Mouse (Mus musculus): ENCODE measurements around the gene Zswim9. TPM values are rescaled to one million over a fixed set of nuclear protein-coding genes. Genes with fewer than 3 reads are reported as not detected.

The Zswim9 gene
- polyA plus RNA-seq, 2 experiments, result 6.9 to 14.9 TPM

DNA sequence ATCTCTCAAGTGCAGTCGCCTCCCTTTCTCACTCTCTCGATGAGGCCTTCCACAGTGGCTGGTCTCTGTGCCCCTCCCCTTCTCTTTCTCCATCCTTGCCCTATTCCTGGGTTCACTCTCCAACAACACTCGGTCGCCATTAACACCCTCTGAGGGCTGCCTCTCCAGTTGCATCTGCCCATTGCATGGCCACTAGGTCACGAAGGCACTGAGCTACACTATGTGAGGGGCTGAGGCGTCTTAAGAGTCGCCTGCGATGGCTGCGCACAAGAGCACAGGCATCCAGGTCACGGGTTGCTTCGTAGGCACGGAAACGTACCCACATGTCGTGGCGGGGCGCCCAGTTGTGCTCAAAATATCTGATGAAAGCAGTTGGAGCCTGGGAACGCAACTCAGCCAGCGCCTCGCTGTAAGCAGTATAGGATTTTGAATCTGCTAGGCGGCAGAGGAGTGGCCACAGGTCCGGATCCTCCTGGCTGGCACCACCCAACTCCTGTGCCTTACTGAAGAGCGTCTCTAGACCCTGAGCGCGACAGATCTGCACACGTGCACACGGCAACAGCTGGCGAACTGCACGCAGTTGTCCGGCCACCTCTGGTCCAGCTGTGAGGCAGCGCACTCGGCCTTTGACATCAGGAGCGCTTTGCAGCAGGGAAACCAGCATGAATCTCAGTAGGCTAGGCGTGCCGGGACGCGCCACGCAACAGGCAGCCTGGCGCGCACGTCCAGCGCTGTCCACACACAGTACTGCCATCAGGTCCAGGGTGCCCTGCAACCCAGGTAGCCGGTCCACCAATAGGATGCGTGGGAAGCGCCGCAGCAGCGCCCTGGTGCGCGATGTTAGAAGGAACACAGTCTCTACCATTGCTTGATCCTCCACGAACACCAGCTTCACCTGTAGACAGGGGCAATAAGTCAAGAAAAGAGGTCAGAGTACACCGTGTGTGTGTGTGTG, 17.5 kb downstream of the Zswim9 start:
- no peak for DNase-seq (ENCODE audit: low spot score)
- Histone ChIP-seq H3K27ac (replicated peaks; ENCODE audit: low read depth, low read length) (no peak overlapping the region), H3K4me1 (ENCODE audit: control insufficient read depth, insufficient read depth, low read length) (no peaks in the 10 kb centered on the region), H3K36me3 (ENCODE audit: control insufficient read depth, insufficient read depth, low read length) (no peaks in the 10 kb centered on the region), H3K4me3 (replicated peaks; ENCODE audit: low read length) (no peak overlapping the region), H3K27me3 (ENCODE audit: control insufficient read depth, insufficient read depth, low read length) (no peaks in the 10 kb centered on the region), H3K4me2 (replicated peaks; ENCODE audit: low read depth, low read length, severe bottlenecking) (no peak overlapping the region), H3K9me3 (ENCODE audit: control insufficient read depth, low read length) (no peaks in the 10 kb centered on the region), H3K9ac (ENCODE audit: low read depth, low read length, severe bottlenecking) (no peak overlapping the region)
- no peak for ATAC-seq (ENCODE audit: low FRiP score, low read depth)
- TF ChIP-seq POLR2A (IDR thresholded peaks at IDR 0.05; ENCODE audit: borderline replicate concordance, extremely low read depth, insufficient read depth, insufficient read length), result no peak
- WGBS, result 53% methylated on average over 50 of the region's 50 CpGs

DNA sequence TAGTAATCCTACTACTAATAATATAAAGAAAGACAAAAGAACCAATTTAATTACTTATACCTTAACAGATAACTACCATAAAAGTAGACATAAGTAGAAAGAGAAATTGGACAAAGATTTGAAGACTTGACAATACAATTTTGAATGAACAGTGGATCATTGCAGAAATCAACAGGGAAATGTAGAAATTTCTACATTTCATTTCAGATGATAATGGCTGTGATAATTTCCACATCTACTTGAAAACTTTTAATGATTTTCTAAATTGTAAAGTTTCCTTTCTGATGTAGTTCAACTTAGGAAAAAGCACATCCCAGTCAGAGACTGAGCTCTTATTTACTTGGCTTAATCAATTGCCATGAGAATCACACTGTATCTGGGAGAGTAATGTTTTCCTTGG, 65.8 kb downstream of the Zswim9 start, which contains the start of gene Vmn1r89:
Vmn1r89 (plus strand) TSS at position 301 of the 400 bp plus-strand sequence.
- Histone ChIP-seq H3K9ac (ENCODE audit: low read depth, low read length, severe bottlenecking) (no peak within 1 kb of the TSS), H3K4me3 (replicated peaks; ENCODE audit: low read length) (no peak within 1 kb of the TSS), H3K27me3 (ENCODE audit: control insufficient read depth, insufficient read depth, low read length) (no peaks in the 10 kb centered on the region), H3K4me1 (ENCODE audit: control insufficient read depth, insufficient read depth, low read length) (no peaks in the 10 kb centered on the region), H3K4me2 (replicated peaks; ENCODE audit: low read depth, low read length, severe bottlenecking) (no peak within 1 kb of the TSS), H3K36me3 (ENCODE audit: control insufficient read depth, insufficient read depth, low read length) (no peaks in the 10 kb centered on the region), H3K9me3 (ENCODE audit: control insufficient read depth, low read length) (no peaks in the 10 kb centered on the region), H3K27ac (replicated peaks; ENCODE audit: low read depth, low read length) (no peak within 1 kb of the TSS)
- no peak for ATAC-seq (ENCODE audit: low FRiP score, low read depth)
- no peak for DNase-seq (ENCODE audit: low spot score)
- TF ChIP-seq POLR2A (IDR thresholded peaks at IDR 0.05; ENCODE audit: borderline replicate concordance, extremely low read depth, insufficient read depth, insufficient read length), result no peak

Other genes starting within 250 kb of the Zswim9 start
- gene Chmp2a, start 243.9 kb downstream of the Zswim9 start, polyA plus RNA-seq (2012; rRNA removed), result 97.3 and 151 TPM in 2 replicates
- 164 TPM in 2 replicates for gene Chmp2a, start 243.9 kb downstream of the Zswim9 start, polyA plus RNA-seq (2014; fragmentation: Nextera tagmentation; extraction: Ambion mirVana)
- 294 and 308 TPM in 2 replicates for gene Ube2m, start 240.4 kb downstream of the Zswim9 start, polyA plus RNA-seq (2012; rRNA removed)
- gene Ube2m, start 240.4 kb downstream of the Zswim9 start, polyA plus RNA-seq (2014; fragmentation: Nextera tagmentation; extraction: Ambion mirVana), result 159 and 165 TPM in 2 replicates
- gene Mzf1, start 224.0 kb downstream of the Zswim9 start, polyA plus RNA-seq (2012; rRNA removed), result 5.3 and 7.1 TPM in 2 replicates
- gene Mzf1, start 224.0 kb downstream of the Zswim9 start, polyA plus RNA-seq (2014; fragmentation: Nextera tagmentation; extraction: Ambion mirVana), result 1.9 and 2.5 TPM in 2 replicates
- gene Vmn1r85, start 183.5 kb downstream of the Zswim9 start, polyA plus RNA-seq (2012; rRNA removed), result 0.01 TPM in 1 of 2 replicates, not detected in the other
- not detected in 2 replicates for gene Vmn1r85, start 183.5 kb downstream of the Zswim9 start, polyA plus RNA-seq (2014; fragmentation: Nextera tagmentation; extraction: Ambion mirVana)
- not detected in 2 replicates for gene Vmn1r86, start 158.8 kb downstream of the Zswim9 start, polyA plus RNA-seq (2012; rRNA removed)
- not detected in 2 replicates for gene Vmn1r86, start 158.8 kb downstream of the Zswim9 start, polyA plus RNA-seq (2014; fragmentation: Nextera tagmentation; extraction: Ambion mirVana)
- gene Vmn1r87, start 138.6 kb downstream of the Zswim9 start, polyA plus RNA-seq (2012; rRNA removed), result not detected in 2 replicates
- not detected in 2 replicates for gene Vmn1r87, start 138.6 kb downstream of the Zswim9 start, polyA plus RNA-seq (2014; fragmentation: Nextera tagmentation; extraction: Ambion mirVana)
- 0.01 TPM in 1 of 2 replicates, not detected in the other for gene Vmn1r88, start 119.2 kb downstream of the Zswim9 start, polyA plus RNA-seq (2012; rRNA removed)
- gene Vmn1r88, start 119.2 kb downstream of the Zswim9 start, polyA plus RNA-seq (2014; fragmentation: Nextera tagmentation; extraction: Ambion mirVana), result not detected in 2 replicates
- not detected in 2 replicates for gene Vmn1r89, start 65.7 kb downstream of the Zswim9 start, polyA plus RNA-seq (2012; rRNA removed)
- not detected in 2 replicates for gene Vmn1r89, start 65.7 kb downstream of the Zswim9 start, polyA plus RNA-seq (2014; fragmentation: Nextera tagmentation; extraction: Ambion mirVana)
- gene Lig1, start 1.4 kb downstream of the Zswim9 start, polyA plus RNA-seq (2012; rRNA removed), result 65.2 and 75.9 TPM in 2 replicates
- gene Lig1, start 1.4 kb downstream of the Zswim9 start, polyA plus RNA-seq (2014; fragmentation: Nextera tagmentation; extraction: Ambion mirVana), result 88.2 and 104 TPM in 2 replicates
- 1.9 and 2.4 TPM in 2 replicates for gene Pla2g4c, start 45.9 kb upstream of the Zswim9 start, polyA plus RNA-seq (2012; rRNA removed)
- 0.73 and 1.0 TPM in 2 replicates for gene Pla2g4c, start 45.9 kb upstream of the Zswim9 start, polyA plus RNA-seq (2014; fragmentation: Nextera tagmentation; extraction: Ambion mirVana)
- 0.11 and 0.14 TPM in 2 replicates for gene Cabp5, start 119.4 kb upstream of the Zswim9 start, polyA plus RNA-seq (2012; rRNA removed)
- not detected in 2 replicates for gene Cabp5, start 119.4 kb upstream of the Zswim9 start, polyA plus RNA-seq (2014; fragmentation: Nextera tagmentation; extraction: Ambion mirVana)
- not detected in 2 replicates for gene Bsph1, start 172.1 kb upstream of the Zswim9 start, polyA plus RNA-seq (2012; rRNA removed)
- not detected in 2 replicates for gene Bsph1, start 172.1 kb upstream of the Zswim9 start, polyA plus RNA-seq (2014; fragmentation: Nextera tagmentation; extraction: Ambion mirVana)